Mouse (Mus musculus) splenic B cell, adult 2 months (primary cell): ENCODE measurements around the gene Itga6.
"Not testable (repeated sequence)": the region's sequence is repeated elsewhere in the genome, so short reads cannot be mapped to it uniquely, and the experiment has no call there.

Experiments used
- DNase-seq: peaks from one replicate; pipeline ENCODE4 v3.0.0-alpha.2; 2011; ENCODE audit warnings: low read depth, low spot score
- H3K27me3 ChIP-seq: 2 replicates; pipeline ENCODE4 v1.6.1; 2012; ENCODE audit warnings: mild to moderate bottlenecking, low read length, moderate library complexity, mixed read lengths; ENCODE audit not compliant: control insufficient read depth, poor library complexity, insufficient read depth, severe bottlenecking
- H3K36me3 ChIP-seq: 2 replicates; pipeline ENCODE4 v1.6.1; 2012; ENCODE audit warnings: mild to moderate bottlenecking, low read length, moderate library complexity, mixed read lengths; ENCODE audit not compliant: control insufficient read depth, poor library complexity, insufficient read depth, severe bottlenecking

Gene Itga6

DNA sequence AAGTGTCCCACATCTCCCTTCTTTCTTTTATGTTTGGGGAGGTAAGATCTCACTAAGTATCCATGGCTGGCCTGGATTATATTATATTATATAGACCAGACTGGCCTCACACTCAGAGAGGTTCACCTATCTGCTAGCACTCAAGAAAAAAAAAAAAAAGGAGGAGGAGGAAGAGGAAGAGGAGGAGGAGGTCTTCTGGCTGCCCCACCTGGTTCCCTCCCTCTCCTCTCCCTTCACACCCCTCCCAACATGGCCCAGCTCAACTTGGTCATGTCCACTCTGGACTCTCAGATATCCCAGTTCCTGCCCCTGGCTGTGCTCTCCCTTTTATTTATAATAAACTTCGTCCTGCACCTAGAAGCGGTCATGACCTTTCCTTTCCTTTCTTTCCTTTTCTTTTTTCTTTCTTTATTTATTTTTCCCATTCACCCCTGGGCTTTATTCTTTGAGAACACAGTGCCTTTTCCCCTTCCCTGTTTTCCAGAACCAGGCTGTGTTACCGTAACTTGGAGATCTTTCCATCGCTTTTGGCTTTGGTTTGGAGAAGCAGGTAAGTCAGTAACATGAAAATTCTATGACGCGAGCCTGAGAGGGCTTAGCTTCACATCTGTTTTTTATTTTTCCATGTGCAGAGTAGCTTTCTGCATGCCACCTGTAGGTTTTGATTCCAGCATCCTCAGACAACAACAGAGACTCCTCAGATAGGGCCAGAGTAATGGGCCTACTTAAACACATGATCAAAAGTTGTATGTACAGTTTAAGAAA is at the start of gene Itga6:
TSS of gene Itga6 (plus strand) at position 7 of the 765 bp plus-strand sequence.
- no peak for DNase-seq
- H3K36me3 ChIP-seq: no peaks in the 10 kb centered on the region
- H3K27me3 ChIP-seq: no peaks in the 10 kb centered on the region; the same call in 1 of the 2 replicates

DNA sequence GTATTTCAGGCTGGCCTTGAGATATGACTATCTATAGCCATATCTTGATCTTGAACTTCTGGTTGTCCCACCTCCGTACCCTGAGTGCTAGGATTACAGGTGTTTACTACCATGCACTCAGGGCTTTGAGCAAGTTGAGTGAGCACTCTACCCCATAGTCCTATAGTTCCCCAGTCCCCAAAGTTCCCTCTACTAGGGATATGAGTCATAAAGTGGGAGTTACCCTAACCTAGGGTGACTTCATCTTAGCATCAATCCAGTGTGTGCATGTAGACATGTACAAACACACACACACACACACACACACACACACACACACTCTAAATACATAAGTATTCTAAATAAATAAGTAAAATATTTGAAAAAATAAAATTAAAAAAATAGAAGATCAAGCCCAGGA is 48.6 kb upstream of the Itga6 start:
- no peaks in the 10 kb centered on the region for H3K27me3 ChIP-seq
- no peak for DNase-seq
- no peaks in the 10 kb centered on the region for H3K36me3 ChIP-seq

DNA sequence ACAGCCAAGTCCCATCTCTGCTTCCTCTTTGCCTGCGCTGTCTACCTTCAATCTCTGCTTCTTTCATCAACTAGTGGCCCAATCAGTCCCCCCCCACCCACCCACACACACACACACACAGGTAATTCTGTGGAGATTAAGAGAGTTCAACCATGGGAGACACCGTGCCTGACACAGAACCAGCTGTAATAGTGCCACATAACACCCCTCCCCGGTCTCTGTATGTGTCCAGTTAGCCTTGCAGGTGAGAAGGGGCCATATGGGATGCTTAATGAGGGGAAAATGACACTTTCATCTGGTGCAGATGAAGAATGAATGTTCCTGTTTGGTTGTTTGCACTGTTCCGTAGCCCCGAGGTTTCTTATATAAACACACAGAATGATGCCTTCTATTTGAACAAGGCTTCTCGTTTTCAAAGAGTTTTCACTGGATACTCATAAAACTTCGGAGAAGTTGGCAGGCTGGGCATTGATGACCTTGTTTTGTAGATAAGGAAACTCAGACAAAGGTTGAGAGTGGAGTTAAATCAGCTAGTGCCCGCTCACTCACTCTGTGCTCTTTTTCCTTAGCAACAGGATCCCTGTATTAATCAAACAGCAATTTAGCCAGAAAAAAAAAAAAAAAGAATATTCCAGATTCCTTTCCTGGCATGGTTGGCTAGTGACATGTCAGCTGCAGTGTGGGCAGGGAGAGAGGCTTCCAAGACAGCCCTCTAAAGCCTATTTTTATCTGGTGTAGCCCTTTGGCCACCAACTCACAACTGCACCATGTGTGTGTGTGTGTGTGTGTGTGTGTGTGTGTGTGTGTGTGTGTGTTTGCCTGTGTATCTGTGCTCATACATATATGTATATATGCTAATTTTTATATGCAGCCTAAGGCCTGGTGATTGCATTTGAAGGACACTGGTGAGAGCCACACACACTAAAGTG is 47.7 kb upstream of the Itga6 start:
- no peaks in the 10 kb centered on the region for H3K27me3 ChIP-seq
- no peak for DNase-seq
- H3K36me3 ChIP-seq: no peaks in the 10 kb centered on the region

DNA sequence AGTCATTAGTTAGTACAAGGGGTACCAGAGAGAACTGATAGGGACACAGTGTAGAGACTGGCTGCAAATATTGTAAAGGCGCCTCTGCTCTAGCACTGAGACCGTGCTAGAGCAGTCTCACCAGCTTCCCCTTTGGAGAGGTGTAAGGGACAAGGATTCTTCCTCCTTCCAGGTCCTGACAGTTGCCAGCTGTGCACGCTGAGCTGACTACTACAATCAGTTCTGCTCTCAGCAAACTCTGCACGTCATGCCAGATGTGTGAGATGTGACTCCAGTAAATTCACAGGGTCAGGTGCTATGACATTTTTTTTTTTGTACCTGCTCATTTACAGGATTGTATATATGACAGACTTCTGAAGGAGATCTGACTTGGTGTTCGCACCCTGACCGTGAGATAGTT is 47.0 kb upstream of the Itga6 start:
- H3K27me3 ChIP-seq: no peaks in the 10 kb centered on the region
- DNase-seq: no peak
- no peaks in the 10 kb centered on the region for H3K36me3 ChIP-seq

DNA sequence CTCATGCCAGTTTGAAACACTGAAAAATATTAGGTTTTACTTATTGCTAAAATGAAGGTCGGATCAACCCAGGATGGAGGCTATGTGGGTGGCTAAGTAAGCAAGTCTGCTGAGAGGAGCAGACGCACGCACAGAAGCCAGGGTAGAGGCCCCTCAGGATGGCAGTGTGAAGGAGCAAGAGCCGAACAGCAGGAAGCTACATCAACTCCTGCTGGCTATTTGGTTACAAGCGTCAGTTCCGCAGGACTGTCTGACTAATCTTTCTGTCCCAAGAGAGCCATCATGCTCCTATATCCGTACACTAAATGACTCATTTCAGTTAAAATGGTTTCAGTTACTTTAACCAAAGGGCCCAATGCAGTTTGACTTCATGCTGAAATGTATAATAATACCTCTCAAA is 46.5 kb upstream of the Itga6 start:
- peak; percentile 3 for DNase-seq
- H3K27me3 ChIP-seq: no peaks in the 10 kb centered on the region
- H3K36me3 ChIP-seq: no peaks in the 10 kb centered on the region

DNA sequence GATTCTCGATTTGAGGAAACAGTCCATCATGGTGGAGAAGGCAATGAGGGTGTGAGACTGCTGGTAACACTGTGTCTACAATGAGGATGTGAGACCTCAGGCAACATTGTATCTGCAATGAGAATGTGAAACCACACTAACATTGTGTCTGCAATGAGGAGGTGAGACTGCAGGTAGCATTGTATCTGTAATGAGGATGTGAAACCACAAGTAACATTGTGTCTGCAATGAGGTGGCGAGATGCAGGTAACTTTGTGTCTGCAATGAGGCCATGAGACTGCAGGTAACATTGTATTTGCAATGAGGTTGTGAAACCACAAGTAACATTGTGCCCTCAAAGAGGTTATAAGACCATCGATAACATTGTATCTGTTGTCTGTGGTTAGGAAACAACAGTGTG is 44.1 kb upstream of the Itga6 start:
- DNase-seq: peak; percentile 5

DNA sequence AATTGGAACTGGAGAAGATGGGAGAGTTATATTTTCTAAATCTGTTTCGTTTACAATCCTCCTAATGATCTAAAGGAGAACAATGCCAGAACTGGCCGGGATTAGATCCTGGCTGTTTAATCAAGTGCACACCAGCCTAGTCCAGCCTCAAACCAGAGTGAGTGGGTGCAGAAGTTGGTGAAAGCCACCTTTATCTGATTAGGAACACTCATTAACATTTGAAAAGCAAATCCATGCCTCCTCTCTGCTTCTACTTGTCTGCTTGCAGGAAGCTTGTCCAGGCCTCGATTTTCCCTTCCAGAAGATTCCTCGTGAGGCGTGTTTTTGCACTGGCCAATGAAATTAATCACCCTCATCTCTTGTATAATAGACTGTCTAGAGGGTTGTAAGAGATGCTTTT is 41.1 kb upstream of the Itga6 start:
- H3K27me3 ChIP-seq: no peaks in the 10 kb centered on the region
- no peak for DNase-seq
- no peaks in the 10 kb centered on the region for H3K36me3 ChIP-seq

More for the DNA sequence above, 44.1 kb upstream of the Itga6 start:
- no peaks in the 10 kb centered on the region for H3K27me3 ChIP-seq
- H3K36me3 ChIP-seq: no peaks in the 10 kb centered on the region

DNA sequence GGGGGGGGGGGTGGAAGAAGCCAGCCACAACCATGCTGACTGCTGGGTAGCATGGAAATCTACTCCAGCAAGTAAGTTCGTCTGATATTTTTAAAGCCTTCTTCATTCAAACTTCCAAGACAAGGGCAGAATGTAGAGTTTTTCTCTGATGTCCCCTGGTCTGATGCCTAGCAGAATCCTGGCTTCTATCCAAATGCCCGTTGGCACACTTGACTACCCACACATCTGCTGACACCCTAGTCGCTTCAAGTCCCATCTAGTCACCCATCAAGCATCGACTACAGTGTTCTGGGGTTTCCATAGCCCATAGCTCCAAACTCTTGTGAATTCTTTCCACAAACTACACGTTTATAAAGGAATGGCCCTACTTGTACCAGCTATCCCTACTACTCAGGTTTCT is 36.5 kb upstream of the Itga6 start:
- Histone ChIP-seq H3K27me3 (no peaks in the 10 kb centered on the region), H3K36me3 (no peaks in the 10 kb centered on the region)
- no peak for DNase-seq

DNA sequence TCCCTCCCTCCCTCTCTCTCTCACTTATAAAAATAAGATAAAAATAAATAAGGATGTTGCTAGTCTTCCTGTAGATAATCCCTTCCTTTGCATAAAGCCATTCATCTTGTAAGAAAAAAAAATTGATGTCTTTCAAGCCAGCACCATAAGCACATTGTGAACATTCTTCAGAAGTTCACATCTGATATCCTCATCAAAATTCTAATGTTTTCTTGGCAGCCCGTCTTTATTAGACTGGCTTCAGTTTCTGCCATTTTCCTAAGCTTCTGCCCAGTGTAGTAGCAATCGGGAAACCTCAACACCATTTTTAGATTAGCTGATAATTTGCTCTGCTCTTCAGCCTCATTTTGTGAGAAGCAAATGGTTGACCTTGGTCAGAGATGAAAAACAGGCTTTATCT is 33.8 kb upstream of the Itga6 start:
- no peaks in the 10 kb centered on the region for H3K27me3 ChIP-seq
- DNase-seq: no peak
- no peaks in the 10 kb centered on the region for H3K36me3 ChIP-seq

DNA sequence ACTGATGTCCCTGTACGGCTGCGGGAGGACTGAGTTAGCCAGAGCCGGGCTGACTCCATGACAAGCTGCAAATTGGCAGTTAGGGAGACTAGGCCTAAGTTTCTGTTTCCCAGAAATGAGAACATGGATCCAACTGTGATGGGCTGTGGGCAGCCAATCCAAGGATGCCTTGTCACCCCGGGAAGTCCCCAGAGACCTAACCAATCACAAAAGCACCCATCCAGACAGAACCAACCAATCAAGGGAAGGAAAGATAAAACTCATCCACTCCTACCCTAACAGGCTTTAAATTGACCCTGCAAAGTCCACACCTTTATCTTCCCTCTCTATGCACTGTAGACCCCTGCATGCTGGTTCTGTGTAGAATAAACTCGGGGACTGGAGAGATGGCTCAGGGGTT is 31.0 kb upstream of the Itga6 start:
- Histone ChIP-seq H3K27me3 (no peaks in the 10 kb centered on the region), H3K36me3 (no peaks in the 10 kb centered on the region)
- no peak for DNase-seq

DNA sequence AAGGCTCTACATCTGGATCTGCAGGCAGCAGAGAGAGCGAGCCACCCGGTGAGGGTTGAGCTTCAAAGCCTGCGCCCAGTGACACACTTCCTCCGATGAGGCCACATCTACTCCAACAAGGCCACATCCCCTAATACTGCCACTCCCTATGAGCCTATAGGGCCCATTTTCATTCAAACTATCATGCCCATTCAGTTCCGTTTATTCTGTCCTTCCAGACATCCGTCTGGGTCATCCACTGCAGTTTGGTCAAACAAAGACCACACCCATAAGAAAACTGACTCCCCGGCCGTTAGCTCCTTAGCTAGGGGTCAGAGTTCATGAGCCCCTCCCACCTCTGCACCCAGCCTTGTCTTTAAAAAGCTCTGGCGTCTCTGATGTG is 26.4 kb upstream of the Itga6 start:
- Histone ChIP-seq H3K36me3 (no peaks in the 10 kb centered on the region), H3K27me3 (no peaks in the 10 kb centered on the region)
- DNase-seq: no peak

DNA sequence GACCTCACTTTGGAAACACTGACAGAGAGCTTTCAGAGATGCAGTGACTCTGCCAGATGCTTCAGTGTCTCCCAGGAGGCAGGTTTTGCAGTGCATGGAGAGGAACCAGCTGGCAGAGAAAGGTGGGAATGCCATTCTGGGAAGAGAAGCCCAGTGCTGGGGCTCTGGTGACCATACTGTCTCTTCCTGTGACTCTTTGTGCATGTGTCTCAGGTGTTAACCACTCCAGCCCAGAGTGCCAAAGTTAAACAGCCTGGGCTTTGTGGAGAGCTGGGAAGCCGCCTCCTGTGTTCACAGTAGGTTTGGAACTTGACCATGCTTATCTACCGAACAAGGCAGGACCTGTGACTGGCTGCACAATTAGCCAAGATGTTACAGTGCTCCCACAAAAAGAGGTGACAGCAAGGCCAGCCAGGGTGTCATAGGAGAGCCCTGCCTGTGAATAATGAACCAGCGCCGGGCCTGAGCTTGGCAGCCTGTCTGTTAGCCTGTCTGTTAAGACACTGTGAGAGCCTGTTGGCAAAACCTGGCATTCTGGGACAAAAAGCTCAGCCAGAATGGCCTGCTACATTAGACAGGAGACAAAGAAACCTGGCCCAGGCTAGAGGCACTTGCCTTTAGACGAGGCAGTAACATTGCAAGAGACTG is 25.9 kb upstream of the Itga6 start:
- DNase-seq: no peak
- Histone ChIP-seq H3K36me3 (no peaks in the 10 kb centered on the region), H3K27me3 (no peaks in the 10 kb centered on the region)

DNA sequence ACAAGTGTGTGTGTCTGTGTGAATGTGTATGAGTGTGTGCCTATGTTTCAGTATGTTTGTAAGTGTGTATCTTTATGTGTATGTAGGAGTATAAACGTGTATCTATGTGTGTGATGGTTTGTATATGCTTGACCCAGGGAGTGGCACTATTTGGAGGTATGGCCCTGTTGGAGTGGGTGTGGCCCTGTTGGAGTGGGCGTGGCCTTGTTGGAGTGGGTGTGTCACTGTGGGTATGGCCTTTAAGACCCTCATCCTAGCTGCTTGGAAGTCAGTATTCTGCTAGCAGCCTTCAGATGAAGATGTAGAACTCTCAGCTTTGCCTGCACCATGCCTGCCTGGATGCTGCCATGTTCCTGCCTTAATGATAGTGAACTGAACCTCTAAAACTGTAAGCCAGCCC is 24.9 kb upstream of the Itga6 start:
- not testable (repeated sequence) for H3K27me3 ChIP-seq, DNase-seq, H3K36me3 ChIP-seq

DNA sequence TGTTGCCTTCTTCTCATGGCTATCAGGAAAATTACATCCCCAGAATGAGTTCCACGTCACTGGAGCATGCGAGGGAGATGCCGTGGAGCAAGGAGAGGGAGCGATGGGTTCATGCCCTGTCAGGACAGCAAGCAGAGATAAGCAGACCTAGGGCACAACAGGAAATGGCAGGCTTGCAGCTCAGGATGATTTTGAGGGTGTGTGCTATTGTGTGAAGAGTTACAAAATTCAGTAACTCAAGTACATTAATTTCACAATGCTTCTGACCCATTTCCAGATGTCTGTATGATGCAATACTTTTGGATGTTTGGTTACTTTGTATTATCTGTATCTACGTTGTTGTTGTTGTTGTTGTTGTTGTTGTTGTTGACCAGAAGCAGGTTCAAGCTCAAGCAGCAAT is 22.5 kb upstream of the Itga6 start:
- DNase-seq: no peak
- H3K36me3 ChIP-seq: no peaks in the 10 kb centered on the region
- H3K27me3 ChIP-seq: no peaks in the 10 kb centered on the region

DNA sequence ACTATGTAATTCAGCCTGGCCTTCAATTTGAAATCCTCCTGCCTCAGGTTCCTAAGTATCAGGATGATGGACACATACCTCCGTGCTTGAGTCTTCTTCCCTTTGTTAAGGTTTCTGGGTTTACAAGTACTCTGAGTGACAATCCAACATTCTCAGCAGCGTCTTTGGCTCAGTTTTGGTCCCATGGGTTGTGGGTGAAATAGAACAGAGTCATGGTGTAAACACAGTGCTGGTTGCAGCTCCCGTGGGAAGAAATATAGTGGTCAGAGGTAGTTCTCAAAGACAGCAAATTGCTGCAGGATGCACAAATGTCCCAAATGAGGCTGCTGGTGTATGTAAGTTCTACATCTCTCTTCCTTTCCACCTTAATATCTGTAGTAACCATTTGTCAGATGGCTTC is 21.8 kb upstream of the Itga6 start:
- DNase-seq: no peak
- Histone ChIP-seq H3K27me3 (no peaks in the 10 kb centered on the region), H3K36me3 (no peaks in the 10 kb centered on the region)
